In genomic region chr1:182646796-182647195, GRCm38 (mm10) we compare ENCODE assay signal across 15 mouse cellular contexts.
"Had no signal": no experiment of that assay in that cellular context is flagged by ENCODE, and none has a peak within 500 bp of the region (broad histone marks: within the 10 kb centered on the region; RNA-seq: fewer than 3 reads in every experiment).

No protein-coding gene starts in this region.

- H3K9ac ChIP-seq: kidney, embryonic 15.5 days; limb, embryonic 13.5 days; liver, embryonic 15.5 days; midbrain, embryonic 13.5 days; neural tube, embryonic 13.5 days had no signal

- H3K4me2 ChIP-seq: kidney, embryonic 15.5 days; limb, embryonic 13.5 days; liver, embryonic 11.5 days; liver, embryonic 15.5 days; midbrain, embryonic 13.5 days; neural tube, embryonic 13.5 days had no signal

- H3K9me3 ChIP-seq: kidney, embryonic 15.5 days; limb, embryonic 13.5 days; liver, embryonic 15.5 days; neural tube, embryonic 13.5 days had no signal

- H3K36me3 ChIP-seq: kidney, embryonic 15.5 days; limb, embryonic 13.5 days; liver, embryonic 15.5 days; midbrain, embryonic 13.5 days; neural tube, embryonic 13.5 days had no signal

- ATAC-seq: midbrain, embryonic 13.5 days had no signal

- H3K4me1 ChIP-seq: liver, embryonic 15.5 days had no signal

- H3K4me3 ChIP-seq: kidney, embryonic 15.5 days; limb, embryonic 13.5 days; liver, embryonic 15.5 days; midbrain, embryonic 13.5 days; neural tube, embryonic 13.5 days had no signal

- H3K27me3 ChIP-seq: kidney, embryonic 15.5 days; limb, embryonic 13.5 days; liver, embryonic 15.5 days; midbrain, embryonic 13.5 days; neural tube, embryonic 13.5 days had no signal

- H3K27ac ChIP-seq: kidney, embryonic 15.5 days; limb, embryonic 13.5 days; liver, embryonic 15.5 days; midbrain, embryonic 13.5 days; neural tube, embryonic 13.5 days had no signal

- DNase-seq: kidney, adult 2 months; kidney, postnatal 14 days; left cerebral cortex, postnatal 4 days; lung, adult 2 months; lung, postnatal 10 days; lung, postnatal 4 days; retina, postnatal 1 day; right cerebral cortex, postnatal 4 days; spleen, adult 18-20 months had no signal
